Mouse (Mus musculus): ENCODE measurements around the gene Raver1.

Raver1 gene

GRCm38 (mm10) chr9:21091707-21092320, at the start of gene Raver1, which contains the start of gene Gm38431:
Gene Raver1, minus strand, starts transcription at chr9:21092008.
Gene Gm38431, minus strand, starts transcription at chr9:21091997.
- DNase-seq (ENCODE audit: low spot score) = peak; percentile 99

GRCm38 (mm10) chr9:21138386-21138785, 46.6 kb upstream of the Raver1 start:
- no peak for DNase-seq (ENCODE audit: low spot score)

- peak; percentile 75 for DNase-seq (ENCODE audit: low spot score)
These were observed 45.4 kb upstream of the Raver1 start for GRCm38 (mm10) chr9:21137229-21137628.

GRCm38 (mm10) chr9:21136401-21136800, 44.6 kb upstream of the Raver1 start:
- no peak for DNase-seq (ENCODE audit: low spot score)

- DNase-seq (ENCODE audit: low spot score) = no peak
These were observed 44.2 kb upstream of the Raver1 start for GRCm38 (mm10) chr9:21135941-21136381.

- no peak for DNase-seq (ENCODE audit: low spot score)
These were observed 43.6 kb upstream of the Raver1 start for GRCm38 (mm10) chr9:21135329-21135890.

GRCm38 (mm10) chr9:21134595-21135328, 43.0 kb upstream of the Raver1 start:
- no peak for DNase-seq (ENCODE audit: low spot score)

- DNase-seq (ENCODE audit: low spot score) = no peak
These were observed 41.4 kb upstream of the Raver1 start for GRCm38 (mm10) chr9:21133064-21133707.

- DNase-seq (ENCODE audit: low spot score) = no peak
These were observed 40.4 kb upstream of the Raver1 start for GRCm38 (mm10) chr9:21132102-21132775.

GRCm38 (mm10) chr9:21131059-21131956, 39.5 kb upstream of the Raver1 start, which contains the start of gene Tyk2:
Gene Tyk2, minus strand, starts transcription at chr9:21131243.
- peak; percentile 100 for DNase-seq (ENCODE audit: low spot score)

- DNase-seq (ENCODE audit: low spot score) = no peak
These were observed 34.4 kb upstream of the Raver1 start for GRCm38 (mm10) chr9:21126259-21126627.

- DNase-seq (ENCODE audit: low spot score) = no peak
These were observed 33.9 kb upstream of the Raver1 start for GRCm38 (mm10) chr9:21125502-21126258.

- DNase-seq (ENCODE audit: low spot score) = no peak
These were observed 33.0 kb upstream of the Raver1 start for GRCm38 (mm10) chr9:21124837-21125236.

- DNase-seq (ENCODE audit: low spot score) = no peak
These were observed 29.7 kb upstream of the Raver1 start for GRCm38 (mm10) chr9:21121483-21121882.

GRCm38 (mm10) chr9:21117073-21117472, 25.3 kb upstream of the Raver1 start:
- no peak for DNase-seq (ENCODE audit: low spot score)

GRCm38 (mm10) chr9:21115105-21115504, 23.3 kb upstream of the Raver1 start:
- DNase-seq (ENCODE audit: low spot score) = no peak

- DNase-seq (ENCODE audit: low spot score) = no peak
These were observed 22.4 kb upstream of the Raver1 start for GRCm38 (mm10) chr9:21114190-21114589.

GRCm38 (mm10) chr9:21113751-21114150, 21.9 kb upstream of the Raver1 start:
- no peak for DNase-seq (ENCODE audit: low spot score)

- DNase-seq (ENCODE audit: low spot score) = no peak
These were observed 15.9 kb upstream of the Raver1 start for GRCm38 (mm10) chr9:21107607-21108237.

Measured in embryo, embryonic 10 days (tissue).